ENCODE assay signal across 16 mouse cellular contexts in genomic region chr1:127642976-127643769, GRCm38 (mm10). TPM values are rescaled to one million over a fixed set of nuclear protein-coding genes. Genes with fewer than 3 reads are reported as not detected.
DNase-seq lines count a peak whose midpoint lies in the region; ATAC-seq lines count a peak whose summit lies in the region.
"Had no signal": no experiment of that assay in that cellular context is flagged by ENCODE, and none has a peak within 500 bp of the region (broad histone marks: within the 10 kb centered on the region; RNA-seq: fewer than 3 reads in every experiment).

No protein-coding gene starts in this region.

- no peak overlapping the region for H3K4me2 ChIP-seq in forebrain, embryonic 14.5 days (ENCODE audit: low read length)
- H3K4me2 ChIP-seq: embryonic facial prominence, embryonic 13.5 days; hindbrain, embryonic 13.5 days; liver, embryonic 12.5 days; lung, embryonic 14.5 days; neural tube, embryonic 12.5 days had no signal

- no peak overlapping the region for H3K27ac ChIP-seq in forebrain, embryonic 14.5 days (ENCODE audit: low read depth, low read length)
- H3K27ac ChIP-seq: embryonic facial prominence, embryonic 13.5 days; hindbrain, embryonic 13.5 days; liver, embryonic 12.5 days; midbrain, embryonic 10.5 days; neural tube, embryonic 12.5 days had no signal

- no peaks in the 10 kb centered on the region for H3K4me1 ChIP-seq in forebrain, embryonic 14.5 days (ENCODE audit: control insufficient read depth, insufficient read depth, low read length)
- H3K4me1 ChIP-seq: embryonic facial prominence, embryonic 13.5 days; hindbrain, embryonic 13.5 days; liver, embryonic 12.5 days; midbrain, embryonic 10.5 days had no signal

- 91% methylated on average over 12 of the region's 12 CpGs for WGBS in forebrain, embryonic 14.5 days

- no peak for ATAC-seq in forebrain, embryonic 14.5 days
- ATAC-seq: liver, embryonic 12.5 days had no signal

- H3K9me3 ChIP-seq in forebrain, embryonic 14.5 days (replicated peaks; ENCODE audit: control insufficient read depth, low read length): no peaks in the 10 kb centered on the region
- H3K9me3 ChIP-seq: embryonic facial prominence, embryonic 13.5 days; hindbrain, embryonic 13.5 days; liver, embryonic 12.5 days; midbrain, embryonic 10.5 days; neural tube, embryonic 12.5 days had no signal

- no peak overlapping the region for H3K9ac ChIP-seq in forebrain, embryonic 14.5 days (ENCODE audit: low read length)
- H3K9ac ChIP-seq: embryonic facial prominence, embryonic 13.5 days; hindbrain, embryonic 13.5 days; liver, embryonic 12.5 days; lung, embryonic 14.5 days; neural tube, embryonic 12.5 days had no signal

- no peaks in the 10 kb centered on the region for H3K27me3 ChIP-seq in forebrain, embryonic 14.5 days (replicated peaks; ENCODE audit: control insufficient read depth, insufficient read depth, low read length)
- H3K27me3 ChIP-seq: embryonic facial prominence, embryonic 13.5 days; hindbrain, embryonic 13.5 days; liver, embryonic 12.5 days; neural tube, embryonic 12.5 days had no signal

- no peak overlapping the region for H3K4me3 ChIP-seq in forebrain, embryonic 14.5 days (ENCODE audit: low read depth, low read length)
- H3K4me3 ChIP-seq: embryonic facial prominence, embryonic 13.5 days; hindbrain, embryonic 13.5 days; liver, embryonic 12.5 days; midbrain, embryonic 10.5 days; neural tube, embryonic 12.5 days had no signal

- DNase-seq in layer of hippocampus, adult 8-10 months (ENCODE audit: low spot score in 2 of 2): peak; percentile 32 to 37
- DNase-seq in layer of hippocampus, adult 9-10 months (ENCODE audit: low spot score): no peak
- DNase-seq in cerebellum, adult 11-12 months: peak; percentile 77
- DNase-seq in cerebellum, adult 9-10 months: peak; percentile 78
- DNase-seq in layer of hippocampus, postnatal 25 days (ENCODE audit: extremely low spot score in 1 of 2, low spot score in 1 of 2): peak; percentile 13 to 14
- no peak for DNase-seq in yolk sac, embryonic 10.5 days (ENCODE audit: low spot score)
- DNase-seq in forebrain, embryonic 14.5 days (ENCODE audit: low spot score): no peak
- DNase-seq: gastrocnemius, postnatal 14 days; lung, embryonic 14.5 days; lung, postnatal 4 days; thymus, postnatal 36 days had no signal

- no peaks in the 10 kb centered on the region for H3K36me3 ChIP-seq in forebrain, embryonic 14.5 days (ENCODE audit: control insufficient read depth, insufficient read depth, low read length)
- H3K36me3 ChIP-seq: embryonic facial prominence, embryonic 13.5 days; hindbrain, embryonic 13.5 days; liver, embryonic 12.5 days; midbrain, embryonic 10.5 days; neural tube, embryonic 12.5 days had no signal

RNA-seq across cellular contexts. Expression of gene Tmem163, which starts 36.2 kb away (rescaled TPM):
- total RNA-seq in layer of hippocampus, adult 8-10 months (2022): 10 to 100 TPM in 1 of 4 experiments, 1 to 10 TPM in 3; 7.5 to 10.8 (median 9.0) TPM
- 10 to 100 TPM; 18.0 to 18.6 TPM for total RNA-seq in layer of hippocampus, postnatal 25 days (2021)
- polyA plus RNA-seq in forebrain, embryonic 14.5 days (2014; fragmentation: Nextera tagmentation; extraction: Ambion mirVana): 20.4 and 23.2 TPM in 2 replicates
- total RNA-seq: gastrocnemius, postnatal 14 days had no signal

Comparison
In these comparisons a context has a peak if more than half of its experiments do, and no peak if none do; other contexts are left out.
1. DNase-seq: peak in layer of hippocampus, adult 8-10 months (2 of 2), cerebellum, adult 11-12 months (single experiment), cerebellum, adult 9-10 months (single experiment) and layer of hippocampus, postnatal 25 days (2 of 2); none in layer of hippocampus, adult 9-10 months (single experiment), yolk sac, embryonic 10.5 days (single experiment) and forebrain, embryonic 14.5 days (single experiment).